Mouse (Mus musculus) ES-Bruce4 (cell line): Measurements from ENCODE around the gene Prkce. TPM values are rescaled to one million over a fixed set of nuclear protein-coding genes. Genes with fewer than 3 reads are reported as not detected.

Source experiments
- H3K27ac ChIP-seq: 2 replicates; pipeline ENCODE4 v1.5.1; 2012; ENCODE audit warnings: low read length, inconsistent platforms; ENCODE audit not compliant: insufficient read depth
- H3K27me3 ChIP-seq: 2 replicates; pipeline ENCODE4 v1.6.1; 2012; ENCODE audit warnings: mild to moderate bottlenecking, low read length, inconsistent platforms; ENCODE audit not compliant: control insufficient read depth, poor library complexity, insufficient read depth, severe bottlenecking
- H3K36me3 ChIP-seq: 2 replicates; pipeline ENCODE4 v1.6.1; 2012; ENCODE audit warnings: inconsistent platforms, mild to moderate bottlenecking, low read length, moderate library complexity; ENCODE audit not compliant: control insufficient read depth, poor library complexity, insufficient read depth, severe bottlenecking
- H3K4me1 ChIP-seq: one replicate; pipeline ENCODE4 v1.8.1; 2011; ENCODE audit warnings: low read length; ENCODE audit not compliant: control insufficient read depth, insufficient read depth
- H3K4me3 ChIP-seq: 2 replicates; pipeline ENCODE4 v1.5.1; 2011; ENCODE audit warnings: low read depth, mild to moderate bottlenecking, low read length
- H3K9ac ChIP-seq: 2 replicates; pipeline ENCODE4 v1.6.1; 2012; ENCODE audit warnings: low read depth, mild to moderate bottlenecking, inconsistent platforms; ENCODE audit not compliant: poor library complexity, severe bottlenecking
- H3K9me3 ChIP-seq: replicated peaks from 2 replicates; pipeline ENCODE4 v1.6.1; 2012; ENCODE audit warnings: mild to moderate bottlenecking, low read length, inconsistent platforms; ENCODE audit not compliant: control insufficient read depth, poor library complexity, insufficient read depth, severe bottlenecking
- CTCF ChIP-seq: IDR thresholded peaks from one replicate; pipeline ENCODE4 v1.8.1; 2011; ENCODE audit warnings: low read depth, low read length
- EP300 ChIP-seq: IDR thresholded peaks from 2 replicates; pipeline ENCODE4 v1.6.1; 2011; ENCODE audit warnings: low read depth, low read length; ENCODE audit not compliant: insufficient read depth
- POLR2A ChIP-seq: IDR thresholded peaks from one replicate; pipeline ENCODE4 v1.8.1; 2011; ENCODE audit warnings: low read length; ENCODE audit not compliant: insufficient read depth
- polyA plus RNA-seq: library from polyadenylated mRNA; stranded (reverse); fragments of >200 nt; gene quantifications from 2 replicates; pipeline ENCODE4 v1.2.4, GENCODE M21; 2011; ENCODE audit warnings: low read depth; ENCODE audit not compliant: missing spikeins, insufficient read depth, insufficient read length

Gene Prkce
- polyA plus RNA-seq, 1 experiment: 4.3 TPM

DNA sequence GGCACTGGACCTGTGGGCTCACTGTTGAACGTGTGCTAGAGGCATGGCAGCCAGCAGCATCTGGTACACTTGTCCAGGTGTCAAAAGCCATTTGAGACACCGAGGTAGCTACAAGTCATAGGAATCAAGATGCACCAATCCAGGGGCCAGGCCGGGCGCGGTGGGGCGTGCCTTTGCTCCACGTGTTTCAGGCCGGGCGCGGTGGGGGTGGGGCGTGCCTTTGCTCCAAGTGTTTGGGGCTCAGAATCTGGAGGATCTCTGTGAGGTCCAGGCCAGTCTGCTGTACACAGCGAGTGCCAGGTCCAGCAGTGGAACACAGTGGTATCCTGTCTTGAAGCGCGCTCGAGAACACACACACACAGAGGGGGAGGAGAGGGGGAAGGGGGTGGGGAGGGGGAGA is 4.9 kb upstream of the Prkce start:
- H3K27me3 ChIP-seq: no peaks in the 10 kb centered on the region
- H3K27ac ChIP-seq: no peak overlapping the region
- no peak for TF ChIP-seq CTCF
- no peak for TF ChIP-seq POLR2A
- no peak for TF ChIP-seq EP300
- H3K9ac ChIP-seq: no peak overlapping the region
- no peaks in the 10 kb centered on the region for H3K36me3 ChIP-seq
- H3K4me3 ChIP-seq: no peak overlapping the region
- H3K4me1 ChIP-seq: no peaks in the 10 kb centered on the region
- H3K9me3 ChIP-seq: no peaks in the 10 kb centered on the region

DNA sequence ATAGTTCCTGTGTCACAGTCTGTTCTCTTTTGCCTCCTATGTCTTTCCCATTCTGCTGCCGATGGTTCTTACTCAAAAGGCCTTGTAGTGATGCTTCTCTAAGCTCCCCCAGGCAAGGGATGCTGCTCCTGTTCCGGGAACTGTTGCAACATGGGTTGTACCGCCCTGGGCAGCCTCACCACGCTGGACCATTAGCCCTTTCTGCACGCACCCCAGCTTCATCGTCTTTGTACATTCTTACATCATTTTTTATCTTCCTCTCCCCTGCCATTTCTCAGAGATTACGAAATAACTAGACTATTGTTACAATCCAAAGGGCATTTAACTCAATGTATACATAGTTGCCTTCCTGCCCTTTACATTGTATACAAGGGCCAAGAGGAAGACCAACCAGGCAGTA is 3.2 kb upstream of the Prkce start:
- Histone ChIP-seq H3K9me3 (no peaks in the 10 kb centered on the region), H3K36me3 (no peaks in the 10 kb centered on the region), H3K4me1 (no peaks in the 10 kb centered on the region), H3K9ac (no peak overlapping the region), H3K4me3 (no peak overlapping the region), H3K27me3 (peaks cover 3% of the 10 kb centered on the region), H3K27ac (no peak overlapping the region)
- no peak for TF ChIP-seq EP300
- TF ChIP-seq POLR2A: no peak
- TF ChIP-seq CTCF: no peak

- TF ChIP-seq POLR2A (no peak), EP300 (no peak), CTCF (no peak)
- Histone ChIP-seq H3K36me3 (no peaks in the 10 kb centered on the region), H3K4me3 (peak overlapping the region; percentile 86), H3K9ac (peak overlapping the region; percentile 94), H3K27ac (no peak overlapping the region), H3K9me3 (no peaks in the 10 kb centered on the region), H3K27me3 (peaks cover 3% of the 10 kb centered on the region), H3K4me1 (no peaks in the 10 kb centered on the region)
These were observed 1.5 kb upstream of the Prkce start for GRCm38 (mm10) chr17:86166051-86166566.

GRCm38 (mm10) chr17:86166567-86167319 is 842 bp upstream of the Prkce start:
- no peaks in the 10 kb centered on the region for H3K9me3 ChIP-seq
- H3K4me1 ChIP-seq: no peaks in the 10 kb centered on the region
- peaks cover 3% of the 10 kb centered on the region for H3K27me3 ChIP-seq
- H3K27ac ChIP-seq: peak overlapping the region; percentile 42
- H3K4me3 ChIP-seq: peak overlapping the region; percentile 86
- no peaks in the 10 kb centered on the region for H3K36me3 ChIP-seq
- TF ChIP-seq CTCF (no peak), POLR2A (no peak), EP300 (no peak)
- peak overlapping the region; percentile 94 for H3K9ac ChIP-seq

DNA sequence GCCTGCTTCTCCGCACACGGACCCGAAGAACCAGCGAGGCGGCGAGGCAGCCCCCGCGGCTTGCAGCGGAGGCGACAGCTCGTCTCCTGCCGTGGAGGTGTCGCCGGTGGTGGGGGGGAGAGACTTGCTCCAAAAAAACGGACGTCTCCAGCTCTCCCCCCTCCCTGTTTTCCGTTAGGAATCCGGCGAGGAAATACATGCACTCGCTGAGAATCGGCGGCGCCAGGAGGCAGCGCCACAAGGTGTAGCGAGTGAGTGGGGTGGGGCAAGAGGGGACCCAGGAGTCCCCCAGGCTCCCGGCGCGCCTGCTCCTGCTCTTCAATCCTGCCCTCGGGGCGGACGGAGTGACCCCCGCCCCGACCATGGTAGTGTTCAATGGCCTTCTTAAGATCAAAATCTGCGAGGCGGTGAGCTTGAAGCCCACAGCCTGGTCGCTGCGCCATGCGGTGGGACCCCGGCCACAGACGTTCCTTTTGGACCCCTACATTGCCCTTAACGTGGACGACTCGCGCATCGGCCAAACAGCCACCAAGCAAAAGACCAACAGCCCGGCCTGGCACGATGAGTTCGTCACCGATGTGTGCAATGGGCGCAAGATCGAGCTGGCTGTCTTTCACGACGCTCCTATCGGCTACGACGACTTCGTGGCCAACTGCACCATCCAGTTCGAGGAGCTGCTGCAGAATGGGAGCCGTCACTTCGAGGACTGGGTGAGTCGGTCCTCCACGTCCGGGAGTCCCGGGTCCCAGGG is 821 bp downstream of the Prkce start:
- no peaks in the 10 kb centered on the region for H3K9me3 ChIP-seq
- peak overlapping the region; percentile 94 for H3K9ac ChIP-seq
- H3K27me3 ChIP-seq: peaks cover 3% of the 10 kb centered on the region
- no peaks in the 10 kb centered on the region for H3K4me1 ChIP-seq
- no peak overlapping the region for H3K27ac ChIP-seq
- no peak for TF ChIP-seq EP300
- TF ChIP-seq CTCF: no peak
- TF ChIP-seq POLR2A: no peak
- H3K4me3 ChIP-seq: peak overlapping the region; percentile 86
- H3K36me3 ChIP-seq: no peaks in the 10 kb centered on the region

- Histone ChIP-seq H3K9me3 (no peaks in the 10 kb centered on the region), H3K36me3 (no peaks in the 10 kb centered on the region)
These were observed 1.5 kb downstream of the Prkce start for GRCm38 (mm10) chr17:86169092-86169491.

More at GRCm38 (mm10) chr17:86169092-86169491, 1.5 kb downstream of the Prkce start:
- Histone ChIP-seq H3K27ac (no peak overlapping the region), H3K27me3 (peaks cover 3% of the 10 kb centered on the region), H3K4me1 (no peaks in the 10 kb centered on the region), H3K9ac (no peak overlapping the region), H3K4me3 (peak overlapping the region; percentile 86)
- no peak for TF ChIP-seq POLR2A
- no peak for TF ChIP-seq EP300
- TF ChIP-seq CTCF: no peak
